Mouse (Mus musculus) hindbrain, embryonic 16.5 days (tissue): ENCODE measurements around the gene Set. TPM values are rescaled to one million over a fixed set of nuclear protein-coding genes. Genes with fewer than 3 reads are reported as not detected.

Source experiments
- ATAC-seq: fragments of 200-750 bp; cut with Nextera tagmentation; 2 replicates; pipeline ENCODE4 v1.8.0; 2017; ENCODE audit warnings: moderate TSS enrichment, moderate library complexity
- H3K27ac ChIP-seq: fragments of 300-500 bp; sonication (generic); 2 replicates; pipeline ENCODE4 v1.5.1; 2014; ENCODE audit warnings: low read depth, mild to moderate bottlenecking, control low read depth, low read length, moderate library complexity
- H3K27me3 ChIP-seq: fragments of 300-500 bp; sonication (generic); replicated peaks from 2 replicates; pipeline ENCODE4 v1.6.1; 2014; ENCODE audit warnings: low read length; ENCODE audit not compliant: control insufficient read depth, insufficient read depth
- H3K36me3 ChIP-seq: fragments of 300-500 bp; sonication (generic); 2 replicates; pipeline ENCODE4 v1.6.1; 2014; ENCODE audit warnings: mild to moderate bottlenecking, low read length, moderate library complexity, mixed read lengths; ENCODE audit not compliant: control insufficient read depth, insufficient read depth
- H3K4me1 ChIP-seq: fragments of 300-500 bp; sonication (generic); 2 replicates; pipeline ENCODE4 v1.6.1; 2014; ENCODE audit warnings: low read depth, low read length; ENCODE audit not compliant: control insufficient read depth, insufficient read depth
- H3K4me2 ChIP-seq: fragments of 300-500 bp; sonication (generic); 2 replicates; pipeline ENCODE4 v1.6.1; 2014; ENCODE audit warnings: mild to moderate bottlenecking, low read length, control low read depth, moderate library complexity
- H3K4me3 ChIP-seq: fragments of 300-500 bp; sonication (generic); 2 replicates; pipeline ENCODE4 v1.5.1; 2014; ENCODE audit warnings: mild to moderate bottlenecking, low read length, control low read depth, moderate library complexity
- H3K9ac ChIP-seq: fragments of 300-500 bp; sonication (generic); 2 replicates; pipeline ENCODE4 v1.6.1; 2014; ENCODE audit warnings: low read depth, mild to moderate bottlenecking, control low read depth, low read length, moderate library complexity
- H3K9me3 ChIP-seq: fragments of 300-500 bp; sonication (generic); 2 replicates; pipeline ENCODE4 v1.6.1; 2014; ENCODE audit warnings: mild to moderate bottlenecking, low read length, moderate library complexity; ENCODE audit not compliant: control insufficient read depth
- WGBS: fragments of 180-500 bp; shearing (Covaris S2); extraction: QIAGEN DNeasy Blood & Tissue Kit; methylation state at CpG from one replicate; pipeline ENCODE4 v1.1.7; 2014; 5-methylcytosine and 5-hydroxymethylcytosine counted together
- polyA plus RNA-seq: library from polyadenylated mRNA; unstranded; fragments of >200 nt; fragmentation: Nextera tagmentation; extraction: Ambion mirVana; gene quantifications from 2 replicates; pipeline ENCODE4 v1.2.1, GENCODE M21; 2015

The Set gene
- polyA plus RNA-seq, 1 experiment from 2014 or later: 285 TPM

DNA sequence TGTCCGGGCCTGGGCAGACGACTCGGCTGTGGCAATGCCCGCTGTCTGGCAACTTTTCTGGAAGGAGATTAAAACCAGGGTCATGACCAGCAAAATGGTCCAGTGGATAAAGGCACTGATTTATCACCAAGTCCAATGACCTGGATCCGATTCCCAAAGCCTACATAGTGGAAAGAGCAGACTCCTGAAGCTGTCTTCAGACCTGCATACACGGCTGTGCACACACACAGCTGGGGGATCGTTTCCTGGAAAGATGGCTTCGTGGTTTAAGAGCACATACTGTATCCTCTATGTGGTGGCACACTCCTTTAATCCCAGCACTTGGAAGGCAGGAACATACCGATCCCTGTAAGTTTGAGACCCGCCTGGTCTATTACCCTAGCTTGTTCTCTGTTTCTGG, 18.8 kb upstream of the Set start:
- no peak overlapping the region for H3K4me3 ChIP-seq
- peaks cover 6% of the 10 kb centered on the region for H3K36me3 ChIP-seq
- no peaks in the 10 kb centered on the region for H3K27me3 ChIP-seq
- H3K4me1 ChIP-seq: no peaks in the 10 kb centered on the region
- H3K27ac ChIP-seq: no peak overlapping the region
- 97% methylated on average over 10 of the region's 10 CpGs for WGBS
- no peak overlapping the region for H3K9ac ChIP-seq
- no peak overlapping the region for H3K4me2 ChIP-seq
- H3K9me3 ChIP-seq: no peaks in the 10 kb centered on the region
- ATAC-seq: no peak

DNA sequence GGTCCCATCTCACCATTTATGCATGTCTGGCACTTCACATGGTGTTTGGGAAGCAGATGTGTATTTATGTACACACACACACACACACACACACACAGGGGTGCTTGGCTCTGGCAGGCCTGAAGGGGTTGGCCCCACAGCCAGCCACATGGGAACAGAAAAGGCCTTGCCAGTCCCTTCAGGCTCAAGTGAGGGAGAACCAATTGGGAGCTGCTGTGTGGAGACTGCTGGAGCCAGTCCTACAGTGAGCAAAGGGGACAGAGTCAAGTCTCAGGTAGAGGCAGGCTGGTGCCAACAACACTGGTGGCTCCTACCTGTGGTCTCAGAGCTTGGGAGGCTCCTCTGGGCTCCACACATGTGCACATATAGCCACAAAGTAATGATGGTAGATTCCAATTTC, 17.5 kb upstream of the Set start:
- no peak overlapping the region for H3K4me3 ChIP-seq
- H3K36me3 ChIP-seq: peaks cover 6% of the 10 kb centered on the region
- H3K4me2 ChIP-seq: no peak overlapping the region
- ATAC-seq: 0 out of 2 replicates have a peak, but pooled peaks have one; percentile 27
- H3K27me3 ChIP-seq: no peaks in the 10 kb centered on the region
- no peaks in the 10 kb centered on the region for H3K4me1 ChIP-seq
- no peaks in the 10 kb centered on the region for H3K9me3 ChIP-seq
- no peak overlapping the region for H3K27ac ChIP-seq
- H3K9ac ChIP-seq: no peak overlapping the region

DNA sequence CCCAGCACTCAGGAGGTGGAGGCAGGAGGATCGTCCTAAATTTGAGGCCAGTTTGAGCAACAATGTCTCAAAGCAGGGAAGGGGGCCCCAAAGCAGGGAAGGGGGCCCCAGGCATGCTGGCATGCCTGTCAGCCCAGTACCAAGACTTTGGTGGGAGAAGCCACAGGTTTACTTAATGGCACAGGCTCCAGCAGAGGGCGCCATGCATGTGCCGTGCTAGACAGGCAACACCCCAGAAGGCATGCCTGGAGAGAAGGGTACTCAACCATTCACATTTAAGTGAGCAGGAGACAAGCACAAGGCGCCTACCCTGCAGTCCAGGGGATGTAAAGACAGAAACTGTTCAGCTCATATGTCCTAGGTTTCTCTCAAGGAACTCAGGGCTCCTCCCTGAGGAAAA, 14.7 kb upstream of the Set start:
- Histone ChIP-seq H3K27me3 (no peaks in the 10 kb centered on the region), H3K9ac (no peak overlapping the region), H3K4me1 (peaks cover 1% of the 10 kb centered on the region; the same call in 1 of the 2 replicates), H3K9me3 (no peaks in the 10 kb centered on the region), H3K27ac (no peak overlapping the region), H3K4me2 (no peak overlapping the region), H3K4me3 (no peak overlapping the region), H3K36me3 (peaks cover 3% of the 10 kb centered on the region)
- no peak for ATAC-seq
- 7% methylated on average over 4 of the region's 4 CpGs for WGBS

DNA sequence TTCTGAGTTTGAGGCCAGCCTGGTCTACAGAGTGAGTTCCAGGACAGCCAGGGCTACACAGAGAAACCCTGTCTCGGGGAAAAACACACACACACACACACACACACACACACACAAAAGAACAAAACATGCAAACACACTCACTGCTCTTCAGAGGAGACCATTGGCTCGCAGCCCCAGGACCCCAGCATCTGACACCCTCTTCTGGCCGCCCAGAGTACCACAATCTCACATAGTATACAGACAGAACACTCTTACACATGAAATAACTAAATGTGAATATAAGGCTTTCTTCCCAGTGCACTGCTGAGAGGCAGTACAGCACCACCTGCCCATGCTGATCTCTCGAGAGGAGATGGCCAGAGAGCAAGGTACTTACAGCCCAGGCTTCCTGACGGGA, 12.6 kb upstream of the Set start:
- H3K9me3 ChIP-seq: no peaks in the 10 kb centered on the region
- H3K4me2 ChIP-seq: no peak overlapping the region
- no peak for ATAC-seq
- H3K27me3 ChIP-seq: no peaks in the 10 kb centered on the region
- H3K4me1 ChIP-seq: peaks cover 8% of the 10 kb centered on the region; the same call in 1 of the 2 replicates
- no peak overlapping the region for H3K27ac ChIP-seq
- 86% methylated on average over 5 of the region's 5 CpGs for WGBS
- H3K36me3 ChIP-seq: peaks cover 2% of the 10 kb centered on the region; the same call in 1 of the 2 replicates
- no peak overlapping the region for H3K9ac ChIP-seq
- H3K4me3 ChIP-seq: no peak overlapping the region

DNA sequence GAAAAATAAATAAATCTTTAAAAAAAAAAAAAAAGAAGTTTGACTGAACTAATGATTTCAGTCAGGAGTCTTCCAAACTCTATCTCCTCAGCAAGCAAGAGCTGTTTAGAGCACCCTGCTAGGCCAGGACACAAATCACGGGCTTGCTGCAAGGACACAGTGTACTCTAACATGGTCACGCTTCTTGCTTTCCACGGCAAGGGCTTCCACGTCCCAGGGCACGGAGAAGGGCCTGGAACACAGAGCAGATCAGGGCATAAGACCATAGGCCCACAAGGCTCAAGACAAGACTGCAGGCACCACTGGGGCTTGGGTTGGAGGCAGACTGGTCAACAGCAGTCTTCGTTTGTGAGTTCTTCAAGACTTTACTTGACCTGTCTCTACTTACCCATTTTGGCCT, 10.1 kb upstream of the Set start:
- Histone ChIP-seq H3K27me3 (no peaks in the 10 kb centered on the region), H3K27ac (no peak overlapping the region), H3K9ac (no peak overlapping the region), H3K36me3 (no peaks in the 10 kb centered on the region), H3K4me1 (peaks cover 8% of the 10 kb centered on the region; the same call in 1 of the 2 replicates), H3K4me3 (no peak overlapping the region), H3K9me3 (no peaks in the 10 kb centered on the region), H3K4me2 (no peak overlapping the region)
- ATAC-seq: no peak
- WGBS: 97% methylated on average over 6 of the region's 6 CpGs

DNA sequence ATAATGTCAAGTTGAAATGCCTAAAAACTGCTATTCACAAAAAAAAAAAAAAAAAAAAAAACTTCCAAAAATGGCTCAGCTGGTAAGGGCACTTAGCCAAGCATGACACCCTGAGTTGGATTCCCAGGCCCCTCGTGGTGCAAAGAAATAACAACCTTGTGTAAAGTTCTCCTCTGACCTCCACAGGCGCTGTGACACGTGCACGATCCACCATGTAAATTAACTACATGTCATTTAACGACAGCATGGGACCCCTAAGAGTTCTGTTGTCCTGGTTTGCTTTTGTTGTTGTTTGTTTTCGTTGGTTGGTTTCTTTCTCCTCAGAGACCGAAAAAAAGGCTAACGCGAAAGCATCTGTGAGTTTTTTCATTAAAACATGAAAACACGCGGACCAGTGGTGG, 9.1 kb upstream of the Set start:
- H3K36me3 ChIP-seq: no peaks in the 10 kb centered on the region
- H3K4me3 ChIP-seq: peak overlapping the region; percentile 66
- peaks cover 8% of the 10 kb centered on the region; the same call in 1 of the 2 replicates for H3K4me1 ChIP-seq
- H3K9ac ChIP-seq: peak overlapping the region; percentile 73
- peak overlapping the region; percentile 97 for H3K27ac ChIP-seq
- WGBS: 52% methylated on average over 11 of the region's 11 CpGs
- H3K9me3 ChIP-seq: no peaks in the 10 kb centered on the region
- H3K27me3 ChIP-seq: no peaks in the 10 kb centered on the region
- ATAC-seq: no peak
- peak overlapping the region; percentile 65 for H3K4me2 ChIP-seq

DNA sequence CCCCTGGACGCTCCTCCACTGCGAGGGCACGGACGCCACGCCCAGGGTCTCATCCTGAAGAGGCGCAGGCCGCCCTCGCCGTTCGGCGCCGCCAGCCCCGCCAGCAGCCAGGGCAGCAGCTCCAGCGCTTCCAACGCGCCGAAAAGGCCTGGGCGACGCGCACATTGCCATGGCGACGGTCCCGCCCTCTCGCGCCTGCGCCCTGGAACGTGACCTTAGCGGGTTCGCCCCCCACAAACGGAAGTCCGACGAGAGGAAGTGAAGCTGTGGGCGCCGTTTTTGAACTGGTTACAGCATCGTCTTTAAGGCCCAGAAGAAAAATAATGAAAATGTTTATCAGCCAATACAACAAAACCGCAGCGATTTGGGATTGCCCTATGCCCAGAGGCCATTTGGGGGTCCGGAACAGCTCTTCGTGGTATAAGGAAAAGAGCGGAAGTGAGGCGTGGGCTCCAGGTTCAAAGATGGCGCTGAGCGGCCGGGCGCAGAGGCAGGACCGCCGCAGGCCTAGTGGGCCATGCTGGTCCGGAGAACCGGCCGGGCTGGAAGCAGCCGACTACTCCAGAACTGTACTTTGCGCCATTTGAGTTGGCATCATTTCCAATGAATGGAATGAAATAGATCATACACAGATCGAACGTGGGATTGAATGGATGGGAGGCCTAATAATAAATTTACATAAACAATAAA, 8.3 kb upstream of the Set start, which contains the start of gene Wdr34:
Wdr34 (minus strand) TSS at position 183 of the 690 bp plus-strand sequence.
- ATAC-seq: peak; percentile 95

DNA sequence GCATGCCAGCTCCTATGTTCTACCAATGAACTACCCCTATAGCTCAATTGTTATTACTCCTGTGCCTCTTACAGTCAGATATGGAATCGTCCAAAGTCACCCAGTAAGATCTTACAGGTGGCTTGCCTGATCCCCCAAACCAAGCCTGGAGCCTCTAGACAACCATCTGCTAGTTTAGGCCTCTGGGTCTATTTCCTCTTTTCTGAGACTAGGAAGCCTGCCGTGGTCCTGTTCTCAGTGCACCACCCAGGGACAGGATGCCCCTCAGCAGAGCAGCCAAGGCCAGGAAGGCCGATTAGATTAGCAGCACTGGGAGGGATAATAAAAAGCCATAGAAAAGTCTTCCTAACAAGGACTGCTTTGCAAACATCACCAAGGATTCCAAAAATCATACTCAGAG, 7.3 kb upstream of the Set start:
- Histone ChIP-seq H3K9ac (no peak overlapping the region), H3K4me1 (peaks cover 8% of the 10 kb centered on the region; the same call in 1 of the 2 replicates), H3K4me3 (no peak overlapping the region), H3K36me3 (no peaks in the 10 kb centered on the region), H3K9me3 (no peaks in the 10 kb centered on the region), H3K4me2 (no peak overlapping the region), H3K27me3 (no peaks in the 10 kb centered on the region; the same call in 1 of the 2 replicates), H3K27ac (no peak overlapping the region)
- ATAC-seq: no peak
- 90% methylated on average over 3 of the region's 3 CpGs for WGBS

More for the DNA sequence above, 8.3 kb upstream of the Set start, which contains the start of gene Wdr34:
- H3K36me3 ChIP-seq: no peaks in the 10 kb centered on the region
- no peaks in the 10 kb centered on the region; the same call in 1 of the 2 replicates for H3K27me3 ChIP-seq
- peak within 1 kb of the TSS; percentile 73 for H3K9ac ChIP-seq
- peaks cover 8% of the 10 kb centered on the region; the same call in 1 of the 2 replicates for H3K4me1 ChIP-seq
- H3K4me3 ChIP-seq: peak within 1 kb of the TSS; percentile 66
- peak within 1 kb of the TSS; percentile 65 for H3K4me2 ChIP-seq
- under 1% methylated on average over 54 of the region's 54 CpGs for WGBS
- H3K9me3 ChIP-seq: no peaks in the 10 kb centered on the region
- H3K27ac ChIP-seq: peak within 1 kb of the TSS; percentile 97

DNA sequence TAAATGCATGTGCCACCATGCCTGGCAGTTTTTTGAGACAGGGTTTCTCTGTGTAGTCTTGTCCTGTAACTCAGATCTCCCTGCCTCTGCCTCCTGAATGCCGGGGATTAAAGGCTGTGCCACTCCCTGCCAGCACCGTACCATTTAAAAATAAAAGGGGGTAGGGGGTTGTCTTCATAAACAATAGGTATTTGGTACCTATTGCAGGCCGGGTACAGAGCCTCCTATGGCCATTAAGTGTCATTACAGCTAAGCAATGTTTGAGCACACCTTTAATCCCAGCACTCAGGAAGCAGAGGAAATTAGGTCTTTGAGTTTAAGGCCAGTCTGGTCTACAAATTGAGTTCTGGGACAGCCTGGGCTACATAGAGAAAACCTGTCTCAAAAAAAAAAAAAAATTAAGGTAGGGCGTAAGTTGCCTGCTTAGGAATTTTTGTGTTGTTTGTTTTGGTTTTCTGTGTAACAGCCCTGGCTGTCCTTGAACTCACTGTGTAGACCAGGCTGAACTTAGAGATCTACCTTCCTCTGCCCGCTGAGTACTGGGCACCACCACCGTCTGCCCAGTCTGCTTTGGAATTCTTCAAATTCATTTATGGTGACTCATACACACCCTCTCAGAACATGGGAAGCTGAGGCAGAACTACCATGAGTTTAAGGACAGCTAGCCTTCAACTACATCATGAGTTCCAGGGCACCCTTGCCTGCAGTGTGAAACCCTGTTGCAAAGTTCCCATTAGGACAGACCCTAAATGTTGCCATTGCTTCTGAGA, 5.0 kb upstream of the Set start:
- Histone ChIP-seq H3K4me3 (no peak overlapping the region), H3K9ac (no peak overlapping the region), H3K27ac (no peak overlapping the region), H3K36me3 (no peaks in the 10 kb centered on the region), H3K4me1 (peaks cover 8% of the 10 kb centered on the region; the same call in 1 of the 2 replicates), H3K9me3 (no peaks in the 10 kb centered on the region), H3K27me3 (no peaks in the 10 kb centered on the region; the same call in 1 of the 2 replicates), H3K4me2 (no peak overlapping the region)
- 49% methylated on average over 6 of the region's 6 CpGs for WGBS
- no peak for ATAC-seq
